Mouse (Mus musculus) monocyte, adult 59 days (primary cell): Measurements from ENCODE around the gene 1110008P14Rik. TPM values are rescaled to one million over a fixed set of nuclear protein-coding genes. Genes with fewer than 3 reads are reported as not detected.

ENCODE experiments used
- total RNA-seq, 2 experiments: library from RNA; stranded (reverse); gene quantifications; one replicate each; pipeline ENCODE4 v1.2.4; 2023

The 1110008P14Rik gene
- 10 to 100 TPM; 17.3 to 23.5 TPM for total RNA-seq

GRCm38 (mm10) chr2:32381775-32382223 lies at the start of gene 1110008P14Rik:
Gene 1110008P14Rik (minus strand): TSS chr2:32381938.

GRCm38 (mm10) chr2:32395484-32395945 lies 13.8 kb upstream of the 1110008P14Rik start, which contains the start of gene Ptges2:
Gene Ptges2 (plus strand): TSS chr2:32395896.

GRCm38 (mm10) chr2:32387706-32388490 lies 6.2 kb upstream of the 1110008P14Rik start, which contains the start of gene Lcn2:
Gene Lcn2 (minus strand): TSS chr2:32388252.

GRCm38 (mm10) chr2:32353007-32353542 lies 28.7 kb downstream of the 1110008P14Rik start, which contains the start of gene Dnm1:
Gene Dnm1 (minus strand): TSS chr2:32353338.

GRCm38 (mm10) chr2:32352151-32353006 lies 29.4 kb downstream of the 1110008P14Rik start, which contains the start of gene Ciz1:
Gene Ciz1 (plus strand): TSS chr2:32352327.

Other genes starting within 250 kb of the 1110008P14Rik start
- gene Prrc2b, start 230.9 kb downstream of the 1110008P14Rik start, total RNA-seq = 10 to 100 TPM; 51.4 to 53.6 TPM
- gene Pomt1, start 145.3 kb downstream of the 1110008P14Rik start, total RNA-seq = 10 to 100 TPM; 12.7 to 14.4 TPM
- 10 to 100 TPM; 44.1 to 49.4 TPM for gene Uck1, start 121.8 kb downstream of the 1110008P14Rik start, total RNA-seq
- 10 to 100 TPM; 47.1 to 53.2 TPM for gene Golga2, start 94.6 kb downstream of the 1110008P14Rik start, total RNA-seq
- 10 to 100 TPM; 72.0 to 75.6 TPM for gene Swi5, start 93.9 kb downstream of the 1110008P14Rik start, total RNA-seq
- 100 to 1,000 TPM in 1 of 2 experiments, 10 to 100 TPM in 1; 97.5 to 110 TPM for gene Ciz1, start 29.6 kb downstream of the 1110008P14Rik start, total RNA-seq
- gene Dnm1, start 28.6 kb downstream of the 1110008P14Rik start, total RNA-seq = under 1 TPM; 0.55 to 0.79 TPM
- 1 to 10 TPM; 1.8 to 3.3 TPM for gene Lcn2, start 6.3 kb upstream of the 1110008P14Rik start, total RNA-seq
- gene Ptges2, start 14.0 kb upstream of the 1110008P14Rik start, total RNA-seq = 1 to 10 TPM; 7.3 to 9.8 TPM
- 1 to 10 TPM; 6.8 to 9.2 TPM for gene Naif1, start 68.5 kb upstream of the 1110008P14Rik start, total RNA-seq
- 10 to 100 TPM; 34.8 to 35.2 TPM for gene Slc25a25, start 69.5 kb upstream of the 1110008P14Rik start, total RNA-seq
- 10 to 100 TPM; 18.9 to 19.9 TPM for gene Fam102a, start 153.4 kb upstream of the 1110008P14Rik start, total RNA-seq
- 10 to 100 TPM; 57.0 to 70.0 TPM for gene Dpm2, start 188.9 kb upstream of the 1110008P14Rik start, total RNA-seq
- gene Pip5kl1, start 192.9 kb upstream of the 1110008P14Rik start, total RNA-seq = under 1 TPM in 1 of 2 experiments, not detected in 1; 0.45 TPM
- gene 9430097D07Rik, start 193.7 kb upstream of the 1110008P14Rik start, total RNA-seq = not detected
- 10 to 100 TPM; 44.7 to 45.7 TPM for gene St6galnac4, start 205.2 kb upstream of the 1110008P14Rik start, total RNA-seq
- gene St6galnac6, start 217.8 kb upstream of the 1110008P14Rik start, total RNA-seq = 10 to 100 TPM; 40.6 to 40.8 TPM
- under 1 TPM; 0.43 to 0.45 TPM for gene Ak1, start 239.8 kb upstream of the 1110008P14Rik start, total RNA-seq